Mouse (Mus musculus) erythroblast, embryonic 14.5 days (primary cell): ENCODE measurements around the gene Stard10.

Experiments
- GATA1 ChIP-seq: IDR thresholded peaks from 2 replicates; pipeline ENCODE4 v1.6.1; 2012; ENCODE audit warnings: low read length, inconsistent platforms, mixed read lengths
- TAL1 ChIP-seq: IDR thresholded peaks from 3 replicates; pipeline ENCODE4 v1.6.1; 2012; ENCODE audit warnings: low read length, inconsistent platforms, mixed read lengths

DNA sequence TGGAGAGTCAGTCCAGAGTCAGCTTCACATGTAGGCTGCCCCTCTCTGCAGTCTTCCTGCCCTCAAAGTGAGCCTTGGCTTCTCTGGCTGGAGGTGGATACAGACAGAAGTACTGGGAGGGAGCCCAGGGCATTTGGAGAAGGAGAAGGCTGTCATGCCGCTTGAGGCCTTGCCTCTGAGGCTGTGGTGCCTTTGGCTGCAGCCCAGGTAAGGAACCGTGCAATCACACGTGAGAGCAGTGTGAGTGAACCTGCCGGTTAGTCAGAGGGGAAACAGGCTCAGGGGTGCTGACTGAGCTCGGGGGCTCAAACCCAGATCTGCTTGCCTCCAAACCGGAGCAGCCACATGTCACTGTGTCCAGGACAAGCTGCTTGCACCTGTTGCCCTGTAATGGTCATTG lies 64.6 kb downstream of the Stard10 start:
- TF ChIP-seq TAL1 = no peak
- no peak for TF ChIP-seq GATA1
